Mouse (Mus musculus): ENCODE results near the gene Cdc6.
A peak's percentile ranks its signal among the peaks of the same experiment; 100 is the strongest.
"Not testable (repeated sequence)": the region's sequence is repeated elsewhere in the genome, so short reads cannot be mapped to it uniquely, and the experiment has no call there.

The Cdc6 gene

DNA sequence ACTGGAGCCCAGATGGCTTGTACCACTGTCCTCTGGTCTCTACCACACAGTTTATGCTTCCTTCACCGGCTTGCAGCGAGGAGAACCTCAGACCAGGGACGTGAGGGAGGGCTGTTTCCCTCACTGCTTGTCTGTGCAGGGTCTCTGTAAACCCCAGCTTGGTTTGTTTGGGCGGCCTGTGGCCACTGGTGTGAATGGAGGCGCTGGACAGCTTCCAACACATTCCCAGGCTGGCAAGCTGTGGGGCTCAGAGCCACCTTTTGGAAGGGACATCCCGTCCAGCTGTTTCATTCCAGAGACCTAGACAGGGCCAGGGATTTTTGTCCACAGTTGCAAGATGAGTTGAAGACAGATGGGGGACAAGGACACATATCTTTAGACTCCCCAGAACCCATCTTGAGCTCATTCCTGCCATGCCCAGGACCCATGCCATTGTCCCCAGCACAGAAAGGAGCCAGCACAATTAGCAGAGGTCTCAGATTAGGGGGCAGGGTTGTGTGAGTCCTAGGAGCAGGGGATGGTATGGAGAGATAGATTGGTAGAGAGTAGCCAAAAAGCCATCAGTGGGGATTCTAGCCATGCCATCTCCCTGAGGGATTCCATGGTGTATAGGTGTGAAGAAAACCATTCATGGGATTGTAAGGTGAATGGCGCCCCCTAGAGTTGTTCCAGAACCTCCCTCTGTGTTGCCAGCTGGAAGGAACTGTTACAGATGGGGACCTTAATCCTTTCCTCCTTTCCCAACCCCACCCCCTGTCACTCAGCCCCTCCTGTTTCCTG, 24.1 kb downstream of the Cdc6 start:
- DNase-seq (ENCODE audit: low read depth): no peak

DNA sequence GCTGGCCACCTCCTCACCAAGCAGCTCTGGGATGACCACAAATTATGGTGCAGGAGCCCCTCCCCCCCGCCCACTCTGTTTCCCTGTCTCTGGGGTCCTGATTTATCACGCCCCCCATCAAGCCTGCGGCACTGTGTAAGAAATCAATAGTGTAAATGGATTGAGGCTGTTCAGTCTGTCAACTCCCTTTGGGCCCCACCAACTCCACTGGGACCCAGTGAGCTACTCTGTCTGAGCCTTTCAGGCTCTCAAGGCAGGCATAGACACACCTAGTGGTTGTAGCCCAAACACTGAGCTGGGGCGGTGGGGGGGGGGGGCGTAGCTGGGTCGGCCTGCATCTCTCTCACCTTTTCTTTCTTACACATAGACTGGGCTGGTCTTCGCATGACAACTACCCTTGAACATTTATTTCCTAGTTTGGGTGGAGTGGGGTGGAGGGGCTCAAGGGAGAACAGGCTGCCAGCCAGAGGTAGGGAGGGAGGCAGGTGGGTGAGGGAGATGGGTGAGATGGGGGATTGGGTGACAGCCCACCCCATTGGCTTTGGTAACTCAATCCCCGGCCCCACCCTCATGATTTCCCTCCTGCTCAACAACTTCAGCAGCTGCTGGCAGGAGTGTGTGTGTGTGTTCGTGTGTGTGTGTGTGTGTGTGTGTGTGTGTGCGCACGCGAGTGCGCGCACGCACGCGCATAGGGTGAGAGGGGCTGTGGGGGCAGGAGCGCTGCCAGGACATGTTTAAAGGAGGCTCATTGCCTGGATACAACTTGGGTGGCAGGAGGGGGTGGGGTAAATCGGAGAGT, 24.9 kb downstream of the Cdc6 start:
- no peak for DNase-seq (ENCODE audit: low read depth)

DNA sequence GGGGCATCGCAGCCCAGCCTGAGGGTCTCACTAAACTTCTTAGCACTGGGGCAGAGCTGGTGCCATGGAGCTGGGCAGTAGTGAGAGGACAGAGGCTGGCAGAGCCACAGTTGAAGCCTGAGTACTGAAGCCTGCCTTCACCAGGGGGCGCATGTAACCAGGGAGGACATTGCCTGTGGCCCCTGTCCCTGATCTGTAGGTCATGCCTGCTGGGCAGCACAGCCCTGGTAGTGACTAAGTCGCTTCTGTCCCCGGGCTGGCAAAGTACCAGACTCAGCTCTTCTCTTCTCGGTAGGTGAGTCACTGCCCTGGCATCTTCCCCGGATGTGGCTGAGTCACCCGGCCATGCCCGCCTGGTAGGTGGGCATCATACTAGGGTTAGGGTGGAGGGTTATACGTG, 25.6 kb downstream of the Cdc6 start:
- DNase-seq (ENCODE audit: low read depth): no peak

DNA sequence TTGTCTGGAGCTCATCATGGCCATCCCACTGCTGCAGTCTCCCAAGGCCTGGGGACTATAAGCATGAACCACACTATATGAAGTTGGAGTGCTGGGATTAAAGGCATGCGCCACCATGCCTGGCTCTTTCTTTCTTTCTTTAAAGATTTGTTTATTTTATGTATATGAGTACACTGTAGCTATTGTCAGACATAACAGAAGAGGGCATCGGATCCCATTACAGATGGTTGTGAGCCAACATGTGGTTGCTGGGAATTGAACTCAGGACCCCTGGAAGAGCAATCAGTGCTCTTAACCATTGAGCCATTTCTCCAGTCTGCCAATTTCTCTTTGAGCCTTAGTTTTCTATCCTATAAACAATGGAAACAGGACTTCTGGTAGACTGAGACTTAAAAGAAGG, 26.2 kb downstream of the Cdc6 start:
- not testable (repeated sequence) for DNase-seq (ENCODE audit: low read depth)

DNA sequence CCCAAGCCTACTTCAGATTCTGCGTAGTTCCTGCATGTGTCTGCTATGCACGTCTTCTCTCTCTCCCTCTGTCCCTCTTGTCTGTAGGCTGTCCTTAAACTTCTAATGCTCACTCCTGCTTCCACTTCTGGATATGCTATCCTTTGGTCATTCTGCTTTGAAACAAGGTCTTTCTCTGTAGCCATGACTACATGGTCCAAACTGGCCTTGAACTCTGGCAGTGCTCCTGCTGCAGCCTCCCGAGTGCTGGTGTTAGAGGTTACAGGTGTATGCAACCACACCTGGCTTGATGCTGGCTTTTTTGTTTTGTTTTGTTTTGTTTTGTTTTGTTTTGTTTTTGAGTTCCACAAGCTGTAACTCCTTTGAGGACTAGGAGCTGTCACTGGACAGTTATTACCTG, 26.8 kb downstream of the Cdc6 start:
- no peak for DNase-seq (ENCODE audit: low read depth)

DNA sequence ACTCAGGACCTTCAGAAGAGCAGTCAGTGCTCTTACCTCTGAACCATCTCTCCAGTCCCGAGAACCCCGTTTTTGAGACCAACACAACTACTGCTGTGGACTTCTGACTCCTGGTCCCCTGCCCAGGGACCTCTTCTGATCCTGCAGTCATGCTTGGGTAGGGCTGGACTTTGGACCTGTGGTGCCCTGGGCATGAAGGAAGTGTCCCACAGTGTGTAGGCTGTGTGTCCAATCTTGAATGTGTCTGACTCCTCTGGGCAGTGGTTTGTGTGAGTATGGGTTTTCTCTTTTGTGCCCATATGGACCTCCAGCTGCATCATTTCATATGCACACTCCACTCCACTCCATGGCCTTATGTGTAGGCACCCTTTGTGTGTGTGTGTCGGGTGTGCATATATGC, 27.5 kb downstream of the Cdc6 start:
- no peak for DNase-seq (ENCODE audit: low read depth)

DNA sequence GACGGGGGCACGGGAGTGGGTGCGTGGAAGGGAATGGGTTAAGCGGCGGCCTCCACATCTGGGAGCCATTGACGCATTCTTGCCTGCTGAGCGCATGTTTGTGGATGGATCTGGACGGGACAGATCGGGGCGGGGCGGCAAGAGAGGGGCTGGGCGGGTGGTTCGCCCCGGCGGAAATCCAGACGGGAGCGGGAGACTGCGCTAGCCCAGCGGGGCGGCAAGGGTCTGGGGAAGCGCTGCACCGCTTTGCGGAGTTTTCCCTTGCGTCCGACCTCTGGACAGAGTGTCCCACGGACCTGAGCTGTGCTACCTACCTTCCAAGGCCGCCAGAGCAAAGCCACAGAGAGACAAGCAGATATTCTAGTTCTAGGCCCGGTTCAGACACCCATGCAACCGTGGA, 28.6 kb downstream of the Cdc6 start:
- no peak for DNase-seq (ENCODE audit: low read depth)

DNA sequence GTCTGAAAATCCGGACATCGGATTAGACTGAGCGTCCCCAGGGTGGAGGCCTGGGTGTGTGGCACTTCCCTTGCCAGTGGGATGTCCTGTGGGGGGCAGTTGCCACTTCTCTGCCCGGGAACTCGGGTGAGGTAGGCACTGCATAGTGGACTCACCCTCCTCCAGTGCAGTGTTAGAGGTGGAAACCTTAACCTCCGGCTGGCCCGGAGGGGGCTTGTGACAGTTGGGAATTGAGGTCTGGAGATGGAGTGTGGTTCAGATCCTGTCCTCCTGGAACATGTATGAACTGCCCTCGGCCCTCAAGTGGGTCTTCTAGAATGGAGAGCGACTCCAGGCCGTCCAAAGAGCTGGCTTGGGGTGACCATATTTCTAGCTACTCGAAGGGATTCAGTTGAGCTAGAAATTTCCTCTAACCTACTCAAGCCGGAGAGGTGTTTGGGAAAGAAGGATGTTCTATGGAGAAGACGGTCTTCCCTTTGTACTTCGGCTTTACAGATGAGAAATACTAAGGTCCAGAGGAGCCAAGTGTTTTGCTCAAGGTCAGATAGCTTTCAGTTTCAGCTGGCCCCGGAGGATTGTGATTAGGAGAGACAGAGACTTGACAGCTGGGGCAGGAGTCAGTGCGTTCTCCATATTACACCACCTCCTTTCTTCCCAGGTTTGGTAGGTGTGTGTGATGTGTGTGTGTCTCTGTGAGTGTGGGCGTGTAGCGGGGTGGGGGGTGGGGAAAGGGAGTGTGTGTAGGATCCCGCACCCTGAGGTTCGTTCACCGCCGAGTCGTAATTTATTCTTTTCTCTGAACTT, 29.2 kb downstream of the Cdc6 start:
- DNase-seq (ENCODE audit: low read depth): no peak

DNA sequence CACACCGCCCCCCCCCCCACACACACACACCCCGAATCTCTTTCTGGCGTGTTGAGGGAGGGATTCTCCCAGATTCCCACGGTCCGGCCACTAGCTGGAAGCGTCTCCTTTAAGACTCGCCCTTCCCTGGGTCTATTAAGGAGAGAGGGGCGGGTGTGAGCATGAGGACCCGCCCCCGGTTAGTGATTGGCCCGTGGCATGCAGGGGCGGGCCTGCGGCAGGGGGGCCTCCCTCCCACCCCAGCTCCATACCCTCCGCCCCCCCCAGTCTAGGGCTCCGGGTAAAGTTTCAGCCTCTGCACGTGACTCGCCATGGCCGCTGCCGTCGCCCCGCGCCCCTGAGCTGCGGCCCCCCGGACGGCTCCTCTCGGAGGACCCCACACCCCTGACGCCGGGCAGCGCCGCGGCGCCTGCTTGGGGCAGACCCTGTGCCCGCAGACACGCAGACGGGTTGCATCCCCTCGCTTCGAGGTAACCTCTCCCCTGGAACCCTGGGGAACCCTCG, 29.9 kb downstream of the Cdc6 start:
- peak; percentile 85 for DNase-seq (ENCODE audit: low read depth)

DNA sequence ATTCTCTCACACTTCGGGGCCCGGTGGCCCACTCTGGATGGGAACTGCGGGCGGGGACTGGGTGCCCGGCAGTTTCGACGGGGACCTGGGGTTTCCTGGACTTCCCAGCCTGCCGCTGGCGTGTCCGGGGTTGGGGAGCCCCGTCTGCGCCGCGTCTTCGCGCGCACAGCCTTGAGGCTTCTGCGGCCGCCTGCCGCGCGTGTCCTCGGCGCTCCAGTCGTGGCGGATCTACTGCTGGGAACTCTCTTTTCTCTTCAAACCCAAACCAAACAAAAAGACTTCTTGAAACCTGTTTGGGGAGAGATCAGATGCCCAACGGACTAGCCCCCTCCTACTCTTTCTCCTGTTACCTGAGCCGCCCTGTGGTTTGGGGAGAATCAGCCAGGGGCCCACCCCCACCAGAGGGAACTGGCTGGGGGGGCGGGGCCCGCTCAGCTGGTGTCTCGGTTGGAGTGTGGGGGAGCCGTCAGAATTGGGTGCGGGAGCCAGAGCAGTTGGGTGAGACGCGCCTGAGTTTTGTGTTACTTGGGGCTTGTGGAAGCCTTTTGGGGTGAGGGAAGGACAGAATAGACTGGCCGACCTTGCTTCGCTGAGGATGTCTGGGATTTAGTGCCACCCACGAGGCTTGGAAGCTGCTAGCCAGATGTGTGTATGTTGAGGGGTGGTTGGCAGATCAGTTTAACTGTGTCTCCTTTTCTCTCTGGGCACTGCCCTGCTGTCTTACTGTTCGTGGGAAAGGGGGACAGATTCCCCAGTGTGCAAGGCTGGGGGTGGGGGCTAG, 30.5 kb downstream of the Cdc6 start:
- DNase-seq (ENCODE audit: low read depth): no peak

DNA sequence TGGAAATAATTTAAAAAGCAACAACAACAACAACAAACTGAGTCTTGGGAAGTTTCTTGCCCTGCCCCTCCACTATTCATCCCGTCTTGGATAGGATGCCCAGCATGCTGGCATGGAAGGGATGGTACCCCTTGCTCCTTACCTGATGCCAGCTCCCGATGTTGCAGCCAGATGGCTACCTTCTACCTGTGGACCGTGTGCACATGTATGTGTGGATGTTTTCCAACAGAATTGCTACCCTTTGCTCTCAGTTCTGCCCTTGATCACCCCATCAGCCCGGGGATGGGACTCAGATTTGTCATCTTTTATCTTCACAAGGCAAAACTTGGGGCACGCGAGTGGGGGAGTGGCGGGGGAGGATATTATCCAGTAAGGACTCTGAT, 31.1 kb downstream of the Cdc6 start:
- DNase-seq (ENCODE audit: low read depth): no peak

DNA sequence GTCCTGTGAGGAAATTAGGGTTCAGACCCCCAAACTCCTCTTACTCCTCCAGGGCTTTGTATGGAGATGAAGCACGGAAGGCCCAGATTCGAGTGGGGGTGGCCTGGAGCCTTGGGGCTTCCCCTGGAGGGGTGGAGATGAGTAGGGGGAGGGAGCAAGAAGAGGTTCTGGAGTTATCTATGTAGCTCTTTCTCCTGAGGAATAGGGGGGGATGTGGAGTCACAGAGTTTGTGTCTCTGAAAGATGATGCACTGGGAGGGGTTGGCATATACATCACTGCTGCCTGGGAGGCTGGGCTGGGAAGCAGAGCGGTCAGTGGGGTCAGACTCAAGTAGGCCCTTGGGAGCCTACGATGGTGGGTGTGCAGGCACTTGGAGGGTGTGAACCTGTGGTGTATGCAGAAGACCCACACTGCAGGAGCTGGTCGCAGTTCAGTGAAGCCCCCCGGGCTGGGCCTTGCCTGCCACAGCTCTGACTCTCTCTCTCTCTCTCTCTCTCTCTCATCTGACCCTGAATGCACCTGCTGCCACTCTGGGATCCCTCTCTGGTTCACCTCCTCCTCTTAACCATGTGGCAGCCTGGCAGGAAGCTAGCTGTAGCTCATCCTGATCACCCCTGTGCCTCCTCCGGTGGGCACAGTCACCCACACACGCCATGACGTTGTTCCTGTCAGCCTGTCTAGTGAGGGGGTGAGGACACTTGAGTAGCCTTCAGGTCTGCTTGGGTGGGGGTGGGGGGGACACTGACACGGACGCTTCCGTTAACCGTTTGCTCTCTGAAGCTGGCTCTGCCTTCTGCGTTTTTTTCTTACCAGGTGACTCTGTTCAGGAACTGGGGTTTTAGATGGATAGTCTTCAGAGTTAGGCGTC, 31.7 kb downstream of the Cdc6 start:
- DNase-seq (ENCODE audit: low read depth): no peak

DNA sequence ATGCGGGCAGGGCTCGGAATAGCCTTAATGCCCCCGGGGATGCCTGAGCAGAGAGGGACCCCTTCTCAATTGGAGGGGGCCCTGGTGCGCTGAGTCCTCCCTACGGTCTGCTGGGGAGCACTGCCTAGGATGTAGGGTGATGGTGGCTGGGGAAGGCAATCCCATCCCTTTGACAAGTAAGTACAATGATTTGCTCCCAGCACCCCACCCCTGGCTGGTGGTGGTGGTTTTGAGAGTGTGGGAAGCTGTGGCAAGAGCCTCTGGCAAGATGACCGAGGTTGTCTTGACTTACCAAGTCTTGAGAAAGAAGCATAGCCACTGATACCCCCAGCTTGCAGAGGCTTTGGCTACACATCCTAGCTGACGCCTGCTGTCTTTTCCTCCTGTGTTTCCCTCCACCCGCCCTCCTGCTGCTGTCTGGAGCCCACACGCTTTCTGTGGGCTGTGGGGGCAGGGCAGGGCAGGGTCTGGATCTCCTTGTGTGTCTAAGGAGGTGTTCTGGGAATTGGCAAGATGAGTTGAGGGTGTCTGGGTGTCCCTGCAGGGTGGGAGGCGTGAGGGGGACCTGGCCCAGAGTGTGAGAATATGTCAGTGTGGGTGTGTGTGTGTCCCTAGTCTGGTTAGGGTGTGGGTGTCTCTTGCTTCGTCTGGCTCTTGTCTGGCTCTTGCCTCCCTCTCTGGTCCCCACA, 32.5 kb downstream of the Cdc6 start:
- peak; percentile 84 for DNase-seq (ENCODE audit: low read depth)

DNA sequence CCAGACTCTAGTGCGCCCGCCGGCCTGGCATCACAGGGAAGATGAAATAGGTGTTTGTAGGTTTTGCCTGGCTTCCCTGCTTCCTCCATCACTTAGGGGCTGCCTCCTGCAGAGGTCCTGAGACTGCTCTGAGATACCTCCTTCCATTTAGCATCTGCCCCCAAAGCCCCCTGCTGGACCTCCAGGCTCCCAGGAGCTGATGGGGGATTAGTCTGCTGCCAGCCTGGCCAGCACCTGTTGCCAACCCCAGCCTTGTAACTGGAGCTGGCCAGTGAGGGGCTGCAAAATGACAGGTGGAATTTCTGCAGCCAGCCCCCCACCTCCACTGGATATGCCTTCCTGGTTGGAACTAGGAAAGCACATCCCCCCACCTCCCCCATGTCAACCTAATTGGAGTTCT, 33.2 kb downstream of the Cdc6 start:
- no peak for DNase-seq (ENCODE audit: low read depth)

DNA sequence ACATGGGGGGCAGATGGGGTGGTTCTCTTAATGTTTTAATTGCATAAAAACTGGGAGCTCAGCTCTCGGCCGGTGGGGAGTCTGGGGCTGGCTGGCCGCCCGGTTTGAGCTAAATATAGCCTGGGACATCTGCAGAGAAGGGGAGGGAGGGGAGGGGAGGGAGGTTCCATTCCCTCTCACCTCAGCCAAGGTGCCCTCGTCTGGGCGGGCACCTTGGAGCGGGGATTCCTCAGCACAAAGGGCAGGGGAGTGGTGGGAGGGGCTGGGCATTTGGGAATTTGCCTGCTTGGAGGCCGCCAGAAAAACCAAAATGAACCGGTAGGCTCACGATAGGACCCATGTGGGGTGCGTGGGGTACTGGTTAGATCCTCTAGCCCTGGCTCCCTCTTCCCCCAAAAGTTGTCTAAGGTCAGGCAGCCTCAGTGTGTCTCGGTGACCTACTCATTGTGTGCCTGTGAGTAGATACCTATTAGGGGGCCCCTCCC, 33.8 kb downstream of the Cdc6 start:
- DNase-seq (ENCODE audit: low read depth): no peak

DNA sequence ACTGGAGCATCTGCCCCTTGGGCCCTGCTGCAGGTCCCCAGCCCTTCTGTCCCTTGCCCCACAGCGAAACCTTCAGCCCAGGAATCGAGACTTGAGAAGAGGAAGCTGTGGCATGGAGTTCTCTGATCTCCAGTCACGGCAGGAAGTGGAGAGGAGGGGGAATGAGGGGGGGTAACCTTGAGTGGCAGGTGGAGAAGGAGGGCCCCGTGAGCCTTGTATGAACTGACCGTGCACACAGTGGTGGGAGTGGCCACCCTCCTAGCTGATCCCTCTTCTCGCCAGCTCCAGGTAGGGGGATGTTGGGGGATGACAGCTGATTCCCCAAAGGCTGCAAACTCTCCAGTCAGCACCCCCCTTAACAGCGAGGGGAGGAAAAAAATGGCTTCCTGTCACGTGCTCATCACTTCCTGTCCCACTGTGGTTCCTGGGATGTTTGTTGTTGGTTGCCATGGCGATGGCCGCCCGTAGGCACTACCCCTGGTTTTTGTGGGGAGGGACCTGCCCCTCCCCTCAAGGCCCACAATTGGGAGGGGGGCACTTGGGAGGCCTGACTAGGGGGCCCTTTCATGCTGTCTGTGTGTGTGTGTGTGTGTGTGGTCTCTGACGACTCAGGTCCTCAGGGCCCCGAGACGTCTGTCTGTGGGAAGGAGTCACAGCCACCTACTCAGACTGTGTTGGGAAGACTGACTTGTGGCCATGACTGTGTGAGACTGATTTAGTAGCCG, 34.4 kb downstream of the Cdc6 start:
- DNase-seq (ENCODE audit: low read depth): peak; percentile 83

DNA sequence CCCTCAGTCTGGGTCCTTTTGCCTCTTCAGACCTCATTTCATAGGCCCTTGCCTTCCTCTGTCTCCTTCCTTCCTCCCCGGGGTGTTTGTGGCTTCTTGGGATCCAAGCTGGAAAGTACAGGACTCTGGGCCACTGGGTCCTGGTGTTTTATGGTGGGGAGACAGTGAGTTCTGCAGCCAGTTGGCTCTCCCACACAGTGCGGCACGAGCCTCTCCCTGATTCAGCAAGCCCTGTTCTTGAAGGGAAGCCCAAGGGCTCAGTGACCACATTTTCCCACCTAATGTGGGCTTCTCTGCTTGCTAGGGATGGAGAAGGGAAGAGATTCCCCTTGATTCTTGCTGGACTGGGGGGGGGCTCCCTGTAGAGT, 34.9 kb downstream of the Cdc6 start:
- DNase-seq (ENCODE audit: low read depth): no peak

DNA sequence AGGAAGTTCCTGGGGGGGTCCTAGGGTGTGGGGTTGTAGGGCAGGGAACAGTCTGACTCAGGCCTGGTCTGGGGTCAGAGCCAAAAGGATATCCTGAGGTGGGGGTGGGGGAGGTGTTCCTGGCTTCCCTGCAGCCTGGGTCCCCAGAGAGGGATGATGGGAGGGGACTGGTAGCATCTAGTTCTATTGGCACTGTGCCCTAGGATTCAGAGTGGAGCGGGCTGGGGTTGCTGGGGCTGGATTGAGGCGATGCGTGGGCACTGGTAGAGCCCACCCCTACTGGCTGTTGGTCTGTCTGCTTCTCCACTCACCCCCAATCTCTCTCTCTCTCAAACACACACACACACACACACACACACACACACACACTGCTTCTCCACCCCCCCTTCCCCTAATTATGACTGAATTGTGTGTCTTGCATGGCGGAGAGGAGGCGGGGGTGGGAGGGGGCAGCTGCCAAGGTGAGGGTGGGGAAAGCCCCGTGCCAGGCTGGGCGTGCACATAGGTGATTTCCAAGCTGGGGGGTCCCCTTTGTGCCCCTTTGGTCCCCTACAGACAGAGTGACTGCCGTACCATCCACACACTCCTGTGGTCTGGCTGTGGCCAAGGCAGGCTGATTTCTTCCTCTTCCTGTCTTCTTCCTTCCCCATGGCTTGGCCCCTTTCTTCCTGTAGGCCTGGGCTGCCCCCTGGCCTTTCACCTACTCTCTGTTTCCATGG, 35.5 kb downstream of the Cdc6 start:
- no peak for DNase-seq (ENCODE audit: low read depth)

Data from fibroblast of lung, adult 2 months (primary cell).